Mouse (Mus musculus) C2C12 (cell line): ENCODE data around the gene Stpg4.

ENCODE experiments used
- CTCF ChIP-seq: IDR thresholded peaks from one replicate; pipeline ENCODE4 v1.5.1; 2011; ENCODE audit not compliant: control insufficient read depth, insufficient read depth, insufficient read length
- FOSL1 ChIP-seq: IDR thresholded peaks from one replicate; pipeline ENCODE4 v1.8.0; 2011; ENCODE audit warnings: mild to moderate bottlenecking, low read length; ENCODE audit not compliant: poor library complexity, insufficient read depth, severe bottlenecking
- MAX ChIP-seq: IDR thresholded peaks from one replicate; pipeline ENCODE4 v1.6.1; 2011; ENCODE audit warnings: mild to moderate bottlenecking, control low read depth
- MYOD1 ChIP-seq: IDR thresholded peaks from one replicate; pipeline ENCODE4 v1.6.1; 2011; ENCODE audit warnings: low read depth; ENCODE audit not compliant: control insufficient read depth, insufficient read length
- MYOG ChIP-seq: IDR thresholded peaks from one replicate; pipeline ENCODE4 v1.6.1; 2011; ENCODE audit not compliant: control insufficient read depth, insufficient read length; ENCODE audit errors: extremely low read depth

- TF ChIP-seq MAX: no peak
- TF ChIP-seq CTCF: no peak
- TF ChIP-seq FOSL1: no peak
- no peak for TF ChIP-seq MYOG
- TF ChIP-seq MYOD1: no peak
These were observed 14.0 kb upstream of the Stpg4 start for GRCm38 (mm10) chr17:87441537-87441936.
